Mouse (Mus musculus) left cerebral cortex, postnatal 14 days (tissue): ENCODE data around the gene Lrrc8d. TPM values are rescaled to one million over a fixed set of nuclear protein-coding genes. Genes with fewer than 3 reads are reported as not detected.

ENCODE experiments used
- DNase-seq, 2 experiments: peaks; one replicate each; pipeline ENCODE4 v3.0.0; 2021 to 2022; ENCODE audit warnings: low spot score in 2 of 2, mixed read lengths in 1 of 2
- intact Hi-C: fragments of 180-260 bp; cut with DNase I; formaldehyde crosslinking; loops from one replicate; pipeline ENCODE4 v1.15.1; 2025
- total RNA-seq, 2 experiments: library from RNA; stranded (reverse); gene quantifications; 2 replicates each; pipeline ENCODE4 v1.2.3; 2021

Gene Lrrc8d
- total RNA-seq, 2 experiments from 2014 or later = 34.9 to 45.6 TPM

- DNase-seq = no peak
Measured at GRCm38 (mm10) chr5:105708276-105708675, 8.5 kb downstream of the Lrrc8d start.

DNA sequence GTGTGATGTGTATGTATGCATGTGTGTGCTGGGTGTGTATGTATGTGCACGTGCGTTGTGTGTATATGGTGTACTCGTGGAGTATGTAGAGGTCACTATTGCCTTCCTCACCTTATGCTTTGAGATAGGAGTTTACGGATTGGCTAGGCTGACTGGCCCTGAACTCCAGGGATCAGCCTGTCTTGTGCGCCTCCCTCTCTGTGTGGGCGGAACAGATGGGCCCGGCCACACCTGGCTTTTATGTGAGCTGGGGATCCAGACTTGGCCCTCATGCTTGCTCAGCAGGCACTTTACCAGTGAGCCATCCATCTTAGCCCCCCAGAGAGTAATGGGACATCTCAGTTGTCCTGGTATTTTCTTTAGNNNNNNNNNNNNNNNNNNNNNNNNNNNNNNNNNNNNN, 10.7 kb downstream of the Lrrc8d start:
- intact Hi-C loops = no loop called here
- DNase-seq = no peak

More at GRCm38 (mm10) chr5:105708276-105708675, 8.5 kb downstream of the Lrrc8d start:
- intact Hi-C loops = no loop called here

GRCm38 (mm10) chr5:105714446-105714845, 14.7 kb downstream of the Lrrc8d start:
- intact Hi-C loops = no loop called here
- DNase-seq = no peak

DNA sequence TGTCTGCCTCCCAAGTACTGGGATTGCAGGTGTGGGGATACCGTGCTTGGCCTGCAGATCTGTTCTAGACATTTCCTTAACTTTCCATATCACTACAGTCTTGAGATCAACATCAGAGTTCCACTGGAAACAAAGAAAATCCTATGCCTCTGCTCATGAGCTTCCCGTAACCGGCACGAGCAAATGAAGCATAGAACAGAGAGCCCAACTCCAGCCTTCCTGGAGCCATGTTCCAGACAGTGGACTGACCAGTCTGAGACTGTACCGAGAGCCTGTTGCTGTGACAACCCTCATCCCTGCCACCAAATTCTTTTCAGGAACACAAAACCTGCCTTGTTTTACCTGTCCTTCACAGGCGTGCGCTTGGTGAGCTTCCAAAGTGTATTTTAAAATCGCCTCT, 15.3 kb downstream of the Lrrc8d start:
- intact Hi-C loops = no loop called here
- no peak for DNase-seq

GRCm38 (mm10) chr5:105715531-105716124, 15.9 kb downstream of the Lrrc8d start:
- intact Hi-C loops = no loop called here
- peak in 1 of 2 experiments; percentile 55 for DNase-seq

DNA sequence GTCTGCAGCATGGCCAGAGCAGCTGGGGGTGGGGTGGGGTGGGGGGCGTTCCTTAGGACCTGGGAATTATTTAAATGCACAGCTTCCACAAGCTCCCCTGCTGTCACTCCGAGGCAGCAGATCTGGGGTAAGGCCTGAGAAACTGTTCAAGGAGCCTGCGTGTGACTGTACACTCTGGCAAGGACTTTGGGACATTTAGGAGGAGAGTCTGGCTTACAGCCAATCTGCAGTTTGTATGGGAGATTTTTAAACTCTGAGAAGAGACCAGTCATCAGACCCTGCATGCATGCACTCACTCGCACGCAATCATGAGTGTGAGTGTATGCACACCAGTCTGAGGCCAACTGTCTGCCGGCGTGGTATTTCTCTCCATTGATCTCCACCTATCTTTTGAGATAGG, 17.5 kb downstream of the Lrrc8d start:
- no peak for DNase-seq
- intact Hi-C loops = no loop called here

GRCm38 (mm10) chr5:105718138-105718670, 18.4 kb downstream of the Lrrc8d start:
- intact Hi-C loops = no loop called here

GRCm38 (mm10) chr5:105721267-105721666, 21.5 kb downstream of the Lrrc8d start:
- intact Hi-C loops = no loop called here
- DNase-seq = no peak

More at GRCm38 (mm10) chr5:105718138-105718670, 18.4 kb downstream of the Lrrc8d start:
- no peak for DNase-seq

DNA sequence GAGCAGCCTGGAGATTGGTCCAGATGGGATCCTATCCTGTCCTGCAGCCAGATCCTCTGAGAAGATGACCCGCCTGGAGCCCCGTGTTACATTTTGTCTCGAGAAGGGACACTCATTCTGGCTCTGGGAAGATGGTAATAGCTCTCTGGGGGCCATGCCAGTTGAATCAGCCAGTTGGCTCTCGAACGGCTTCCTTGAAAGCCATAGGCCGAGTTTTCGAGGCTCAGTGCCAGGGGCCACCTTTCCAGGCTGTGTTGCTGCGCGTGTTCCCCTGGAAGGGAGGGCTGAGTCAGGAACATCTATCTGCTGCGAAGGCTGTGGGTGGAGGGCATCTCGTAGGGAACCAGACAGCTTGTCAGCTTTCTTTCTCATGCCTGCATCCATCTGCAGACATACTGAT, 23.0 kb downstream of the Lrrc8d start:
- DNase-seq = no peak
- intact Hi-C loops = no loop called here

DNA sequence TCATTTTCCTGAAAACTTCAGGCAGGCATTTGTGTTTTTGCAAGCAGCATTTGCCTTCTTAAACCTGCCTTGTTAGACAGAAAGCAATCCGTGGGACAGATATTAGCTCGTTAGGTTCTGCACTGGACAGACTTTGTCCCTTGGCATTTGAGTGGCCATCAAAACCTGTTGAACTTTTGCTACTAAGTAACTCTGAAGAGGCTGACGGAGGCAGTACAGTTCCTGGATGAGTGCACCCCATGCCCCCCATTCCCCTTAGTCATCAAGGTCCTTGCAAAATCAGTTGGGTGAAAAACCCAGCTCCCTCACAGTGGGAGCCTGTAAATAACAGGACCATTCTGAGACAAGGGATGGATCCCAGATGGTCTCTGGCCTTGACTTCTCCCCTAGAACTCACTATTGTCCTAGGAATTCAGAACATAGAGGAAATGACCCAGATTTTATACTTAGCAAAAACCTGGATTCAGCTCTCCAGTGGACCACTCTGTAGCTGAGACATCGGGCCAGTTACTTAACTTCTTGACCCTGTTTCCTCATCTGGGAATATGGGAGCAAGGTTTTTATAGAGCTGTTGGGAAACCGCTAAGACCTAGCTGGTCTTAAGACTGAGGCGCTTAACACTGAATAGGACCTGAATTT, 30.5 kb downstream of the Lrrc8d start:
- intact Hi-C loops = no loop called here
- no peak for DNase-seq

DNA sequence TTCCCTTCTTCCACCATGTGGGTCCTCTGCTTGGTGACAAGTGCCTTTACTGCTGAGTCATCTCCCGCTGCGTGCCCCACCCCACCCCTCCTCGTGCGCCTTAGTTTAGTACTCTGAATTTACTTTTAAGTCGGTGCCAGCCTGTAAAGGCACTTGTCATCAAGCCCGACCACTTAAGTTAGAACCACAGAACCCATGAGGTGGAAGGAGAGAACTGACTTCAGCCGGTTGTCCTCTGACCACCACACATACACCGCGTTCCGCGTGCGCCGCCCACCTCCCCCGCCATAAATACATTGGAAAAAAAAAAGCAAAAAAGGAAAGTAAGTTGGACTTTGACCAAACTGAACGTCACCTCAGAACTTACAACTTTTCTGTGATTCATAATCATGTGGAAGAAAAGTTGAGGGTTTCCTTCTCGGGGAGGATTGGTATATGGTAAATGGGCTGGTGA, 31.4 kb downstream of the Lrrc8d start:
- DNase-seq = no peak

DNA sequence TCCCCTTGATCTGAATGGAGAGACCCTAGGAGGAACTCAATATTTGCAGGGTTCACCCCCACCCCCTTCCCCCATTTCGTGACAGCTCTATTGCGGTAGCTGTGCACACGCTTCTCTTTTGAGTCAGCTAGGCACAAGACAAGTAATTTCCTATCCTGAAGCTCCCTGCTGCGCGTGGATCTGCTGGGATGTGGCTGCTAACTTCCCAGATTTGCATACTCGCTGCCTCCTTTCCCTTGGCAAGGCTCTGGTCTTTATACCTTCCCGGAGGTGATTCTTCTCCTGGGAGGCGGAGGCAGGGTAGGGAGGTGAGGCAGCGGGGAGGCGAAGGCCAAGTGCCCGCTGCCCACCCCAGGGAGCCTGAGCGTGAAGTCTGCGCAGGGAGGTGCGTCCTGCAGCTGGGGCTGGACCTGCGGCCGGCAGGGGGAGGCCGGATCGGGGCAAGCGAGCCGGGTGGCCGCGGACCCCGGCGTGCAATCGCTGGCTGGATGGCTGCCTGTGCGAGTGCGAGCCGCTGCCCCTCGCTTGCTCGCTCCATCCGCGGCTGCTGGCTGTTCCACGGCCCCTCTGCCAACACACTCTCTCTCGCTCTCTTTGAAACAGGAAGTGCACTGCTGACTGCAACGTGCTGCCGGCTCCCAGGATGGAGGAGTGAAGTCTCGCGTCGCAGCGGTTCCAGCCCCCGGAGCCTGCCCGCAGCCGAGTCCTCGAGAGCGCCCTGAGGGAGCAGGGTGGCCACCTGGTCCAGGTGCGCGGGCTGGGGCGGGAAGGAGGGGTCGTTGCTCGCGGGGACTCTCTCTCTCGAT, 32.1 kb downstream of the Lrrc8d start:
- peak; percentile 35 to 48 for DNase-seq
- intact Hi-C loops = no loop called here

More for the DNA sequence above, 31.4 kb downstream of the Lrrc8d start:
- intact Hi-C loops = no loop called here

DNA sequence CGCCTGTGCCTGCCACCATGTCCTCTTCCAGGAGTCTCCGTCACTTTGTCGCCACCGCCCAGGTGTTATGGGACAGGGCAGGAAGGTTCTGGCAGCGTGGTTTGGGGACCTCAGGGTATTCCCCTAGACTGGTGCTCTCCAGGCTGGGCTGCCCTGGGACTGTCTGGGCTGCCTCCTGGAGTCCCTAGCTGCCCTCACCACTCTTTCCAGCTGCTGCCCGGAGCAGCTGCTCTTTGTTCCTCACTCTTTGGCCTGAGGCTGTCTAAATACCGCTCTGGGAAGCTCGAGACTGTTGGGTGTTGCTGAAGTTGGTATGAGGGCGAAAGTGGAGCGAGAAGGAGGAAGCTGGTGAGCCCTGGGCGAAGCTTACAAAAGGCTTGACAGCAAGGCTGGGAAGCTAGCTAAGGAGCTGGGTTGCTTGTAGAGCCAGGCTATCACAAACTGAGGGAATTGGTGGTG, 32.7 kb downstream of the Lrrc8d start:
- no peak for DNase-seq

DNA sequence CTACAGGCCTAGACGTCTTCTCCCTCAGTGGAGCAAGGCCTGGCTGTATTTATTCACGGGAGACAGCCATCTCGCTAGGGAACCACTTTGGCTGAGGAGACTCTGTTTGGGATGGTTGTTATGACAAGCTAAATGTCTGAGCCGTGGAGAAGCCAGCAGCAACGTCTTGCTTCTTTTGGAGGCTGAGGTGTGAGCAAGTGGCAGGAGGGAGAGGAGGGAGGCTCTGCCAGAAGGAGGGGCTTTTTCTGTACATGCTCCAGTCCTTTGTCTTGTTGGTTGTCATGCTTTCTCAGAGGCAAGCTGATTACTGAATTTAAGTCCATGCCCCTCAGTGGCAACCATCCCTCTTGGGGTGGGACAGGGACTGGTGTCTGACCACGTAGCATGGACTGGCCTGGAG, 33.5 kb downstream of the Lrrc8d start:
- intact Hi-C loops = no loop called here
- DNase-seq = peak in 1 of 2 experiments; percentile 19

More for the DNA sequence above, 32.7 kb downstream of the Lrrc8d start:
- intact Hi-C loops = no loop called here

GRCm38 (mm10) chr5:105736365-105736764, 36.6 kb downstream of the Lrrc8d start:
- intact Hi-C loops = no loop called here
- DNase-seq = no peak

DNA sequence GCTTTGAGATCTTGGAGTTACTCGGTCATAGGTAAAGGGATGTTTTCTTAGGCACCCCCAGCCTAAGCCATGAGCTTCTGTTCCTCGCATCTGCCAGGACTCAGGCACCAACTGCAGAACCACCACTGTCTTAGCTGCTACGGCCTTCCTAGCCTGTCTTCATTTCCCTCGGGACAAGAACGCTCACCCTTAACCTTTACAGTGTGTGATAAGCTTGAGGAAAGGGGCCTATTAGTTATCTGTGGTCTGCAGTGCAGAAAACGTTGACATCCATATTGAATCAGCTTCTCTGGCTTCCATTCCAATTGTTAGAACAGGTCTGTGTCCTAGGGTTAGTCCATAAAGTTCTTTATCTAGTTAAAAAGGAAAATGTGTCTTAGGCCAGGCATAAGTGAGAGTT, 37.4 kb downstream of the Lrrc8d start:
- DNase-seq = no peak
- intact Hi-C loops = no loop called here

- intact Hi-C loops = no loop called here
- no peak for DNase-seq
Measured at GRCm38 (mm10) chr5:105740437-105740836, 40.7 kb downstream of the Lrrc8d start.

DNA sequence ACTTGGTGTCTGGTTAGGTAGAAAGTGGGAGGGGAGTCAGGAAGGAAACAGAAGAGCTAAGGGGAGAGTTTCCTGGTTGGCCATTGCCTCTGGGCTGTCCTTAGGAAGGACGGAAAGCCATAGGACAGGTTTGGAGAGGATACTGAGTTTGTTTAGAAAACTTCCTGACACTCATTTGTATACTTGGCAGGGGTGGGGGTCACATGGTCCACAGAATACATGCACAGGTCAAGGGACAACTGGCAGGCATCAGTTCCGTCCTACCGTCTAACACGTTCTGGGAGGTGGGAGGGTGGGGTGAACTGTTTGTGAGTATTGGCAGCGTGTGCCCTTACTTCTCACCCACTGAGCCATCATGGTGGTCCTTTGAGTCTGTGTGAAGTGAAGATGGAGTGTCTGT, 42.9 kb downstream of the Lrrc8d start:
- intact Hi-C loops = no loop called here
- no peak for DNase-seq

DNA sequence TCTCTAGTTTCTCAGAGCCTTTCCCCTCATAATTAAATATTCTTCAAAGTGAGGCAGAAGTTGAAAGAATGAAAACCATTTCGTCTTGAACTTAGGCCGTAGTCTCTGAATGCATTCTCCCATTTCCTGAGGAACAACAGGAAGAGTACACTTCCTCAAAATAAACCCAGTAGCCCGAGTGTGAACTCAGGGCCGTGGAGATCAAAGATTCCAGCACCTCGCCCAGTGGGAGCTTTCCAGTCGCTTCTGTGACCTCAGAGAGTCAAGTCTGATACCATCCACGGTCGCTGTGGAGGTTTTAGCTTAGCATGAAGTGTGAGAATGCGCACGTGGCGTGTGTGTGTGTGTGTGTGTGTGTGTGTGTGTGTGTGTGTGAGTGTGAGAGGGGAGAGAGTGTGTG, 45.6 kb downstream of the Lrrc8d start:
- no peak for DNase-seq
- intact Hi-C loops = no loop called here

DNA sequence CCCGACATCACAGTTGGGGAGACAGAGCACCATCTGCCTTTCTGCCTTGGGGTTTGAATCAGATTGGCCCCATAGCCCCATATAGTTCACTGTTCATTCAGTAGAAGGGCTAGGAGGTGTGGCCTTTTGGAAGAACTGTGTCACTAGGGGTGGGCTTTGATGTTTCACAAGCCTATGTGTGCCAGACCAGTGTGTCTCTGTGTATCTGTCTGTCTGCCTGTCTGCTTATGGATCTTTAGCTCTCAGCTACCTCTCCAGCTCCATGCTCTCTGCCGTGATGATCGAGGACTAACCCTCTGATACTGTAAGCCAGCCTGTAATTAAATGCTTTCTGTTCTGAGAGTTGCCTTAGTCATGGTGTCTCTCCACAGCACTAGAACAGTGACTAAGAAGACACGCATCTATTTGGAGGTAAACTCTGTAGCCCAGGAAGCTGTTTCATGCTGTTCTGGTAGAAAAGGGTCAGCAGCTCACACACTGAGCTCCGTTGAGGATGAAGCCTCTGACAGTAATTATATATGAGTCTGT, 46.2 kb downstream of the Lrrc8d start:
- DNase-seq = no peak
- intact Hi-C loops = no loop called here
